Mouse (Mus musculus): Measurements from ENCODE around the gene Acvr1b. TPM values are rescaled to one million over a fixed set of nuclear protein-coding genes. Genes with fewer than 3 reads are reported as not detected.

The Acvr1b gene
- polyA plus RNA-seq, 1 experiment from 2014 or later, result 30.4 TPM

DNA sequence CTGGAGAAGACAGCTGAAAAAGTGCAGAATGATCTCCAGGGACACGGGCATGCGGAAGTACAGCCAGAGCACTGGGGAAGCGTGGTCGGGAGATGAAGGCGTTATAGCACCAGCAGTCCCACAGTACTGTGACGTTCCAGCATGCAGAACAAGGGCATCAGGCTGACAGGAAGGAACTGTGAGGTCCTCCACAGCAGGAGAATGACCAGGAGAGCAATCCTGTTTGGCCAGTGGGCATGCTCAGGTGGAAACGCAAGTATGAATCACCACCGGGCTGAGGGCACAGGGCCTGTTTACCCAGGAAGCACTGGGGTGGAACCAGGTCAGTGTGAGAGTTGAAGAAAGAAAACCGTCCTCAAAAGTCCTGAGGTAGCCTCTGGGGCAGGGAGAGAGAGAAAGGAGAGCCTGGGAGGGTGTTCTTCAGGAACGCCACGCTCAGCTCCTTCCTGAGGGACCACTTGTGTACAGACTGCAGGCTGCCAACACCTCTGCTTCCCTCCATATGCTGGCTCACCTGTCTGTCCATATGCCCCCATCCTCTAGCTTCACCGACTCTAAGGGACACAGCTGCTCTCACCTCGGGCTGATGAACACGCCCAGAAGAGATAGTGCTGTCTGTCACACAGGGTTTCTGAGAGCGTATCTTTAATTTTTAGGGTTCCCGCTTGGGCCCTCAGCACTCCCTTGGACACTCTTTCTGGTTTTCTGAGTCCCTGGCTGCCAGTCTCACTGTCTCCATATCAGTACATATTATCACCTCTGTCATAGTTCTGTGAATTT, 8.0 kb upstream of the Acvr1b start:
- no peak overlapping the region for H3K9ac ChIP-seq (replicated peaks; ENCODE audit: low read length)
- no peaks in the 10 kb centered on the region for H3K27me3 ChIP-seq (ENCODE audit: control insufficient read depth, insufficient read depth, low read length)
- no peak overlapping the region for H3K4me3 ChIP-seq (replicated peaks; ENCODE audit: low read depth, low read length)
- H3K27ac ChIP-seq (replicated peaks; ENCODE audit: low read depth, low read length), result no peak overlapping the region
- H3K36me3 ChIP-seq (ENCODE audit: control insufficient read depth, insufficient read depth, low read length), result no peaks in the 10 kb centered on the region
- WGBS, result 73% methylated on average over 16 of the region's 16 CpGs
- no peak for DNase-seq
- ATAC-seq (ENCODE audit: low FRiP score, low TSS enrichment), result no peak
- H3K4me2 ChIP-seq (ENCODE audit: low read length), result no peak overlapping the region
- H3K4me1 ChIP-seq (ENCODE audit: control insufficient read depth, insufficient read depth, low read length), result peaks cover 29% of the 10 kb centered on the region
- no peaks in the 10 kb centered on the region for H3K9me3 ChIP-seq (ENCODE audit: control insufficient read depth, low read length)

DNA sequence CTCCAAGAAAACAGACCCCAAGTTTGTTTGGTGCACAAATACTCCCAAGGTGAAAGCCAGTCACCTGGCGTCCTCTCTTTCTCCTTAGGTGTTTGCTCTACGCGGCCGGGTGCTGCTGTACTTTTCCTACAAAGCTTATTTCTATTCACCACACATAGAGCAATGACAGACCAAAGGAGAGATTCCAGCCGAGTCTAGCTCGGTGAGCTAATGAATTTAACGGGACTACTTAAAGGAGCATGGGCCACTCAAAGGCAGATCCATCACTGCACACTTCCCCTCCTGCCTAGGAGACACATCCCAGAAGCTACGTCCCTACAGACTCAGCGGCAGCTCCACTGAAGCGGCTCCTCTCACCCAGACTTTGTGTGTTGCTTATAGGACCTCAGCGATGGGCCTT, 6.3 kb upstream of the Acvr1b start:
- no peak for DNase-seq
- WGBS, result 74% methylated on average over 11 of the region's 11 CpGs
- no peak for ATAC-seq (ENCODE audit: low FRiP score, low TSS enrichment)
- Histone ChIP-seq H3K4me3 (replicated peaks; ENCODE audit: low read depth, low read length) (no peak overlapping the region), H3K4me1 (ENCODE audit: control insufficient read depth, insufficient read depth, low read length) (peaks cover 16% of the 10 kb centered on the region), H3K9me3 (ENCODE audit: control insufficient read depth, low read length) (no peaks in the 10 kb centered on the region), H3K27me3 (ENCODE audit: control insufficient read depth, insufficient read depth, low read length) (no peaks in the 10 kb centered on the region), H3K4me2 (ENCODE audit: low read length) (no peak overlapping the region), H3K27ac (replicated peaks; ENCODE audit: low read depth, low read length) (no peak overlapping the region), H3K36me3 (ENCODE audit: control insufficient read depth, insufficient read depth, low read length) (no peaks in the 10 kb centered on the region), H3K9ac (replicated peaks; ENCODE audit: low read length) (no peak overlapping the region)

DNA sequence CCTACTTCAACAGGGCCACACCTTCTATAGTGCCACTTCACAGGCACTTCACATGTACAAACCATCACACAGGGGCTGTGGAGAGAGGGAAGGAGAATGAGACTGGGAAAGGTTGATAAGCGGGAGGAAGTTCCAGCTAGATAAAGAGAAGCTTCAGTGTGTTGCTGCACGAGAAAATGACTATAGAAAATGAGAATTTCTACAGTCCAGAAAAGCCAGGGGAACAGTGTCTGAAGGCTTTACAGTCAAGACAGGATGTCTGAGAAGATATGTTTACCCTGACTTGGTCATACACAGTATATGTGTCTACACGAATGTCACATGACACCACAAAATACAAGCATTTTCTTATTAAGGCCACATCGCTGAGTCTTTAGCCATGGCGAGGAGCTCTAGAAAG, 4.0 kb upstream of the Acvr1b start:
- whole genome bisulfite sequencing, result 91% methylated on average over 5 of the region's 5 CpGs
- H3K4me3 ChIP-seq (replicated peaks; ENCODE audit: low read depth, low read length), result no peak overlapping the region
- H3K9ac ChIP-seq (replicated peaks; ENCODE audit: low read length), result no peak overlapping the region
- no peaks in the 10 kb centered on the region for H3K9me3 ChIP-seq (ENCODE audit: control insufficient read depth, low read length)
- no peak for ATAC-seq (ENCODE audit: low FRiP score, low TSS enrichment)
- DNase-seq, result no peak
- no peaks in the 10 kb centered on the region for H3K4me1 ChIP-seq (ENCODE audit: control insufficient read depth, insufficient read depth, low read length)
- H3K36me3 ChIP-seq (ENCODE audit: control insufficient read depth, insufficient read depth, low read length), result no peaks in the 10 kb centered on the region
- no peak overlapping the region for H3K4me2 ChIP-seq (ENCODE audit: low read length)
- H3K27me3 ChIP-seq (ENCODE audit: control insufficient read depth, insufficient read depth, low read length), result no peaks in the 10 kb centered on the region
- no peak overlapping the region for H3K27ac ChIP-seq (replicated peaks; ENCODE audit: low read depth, low read length)

DNA sequence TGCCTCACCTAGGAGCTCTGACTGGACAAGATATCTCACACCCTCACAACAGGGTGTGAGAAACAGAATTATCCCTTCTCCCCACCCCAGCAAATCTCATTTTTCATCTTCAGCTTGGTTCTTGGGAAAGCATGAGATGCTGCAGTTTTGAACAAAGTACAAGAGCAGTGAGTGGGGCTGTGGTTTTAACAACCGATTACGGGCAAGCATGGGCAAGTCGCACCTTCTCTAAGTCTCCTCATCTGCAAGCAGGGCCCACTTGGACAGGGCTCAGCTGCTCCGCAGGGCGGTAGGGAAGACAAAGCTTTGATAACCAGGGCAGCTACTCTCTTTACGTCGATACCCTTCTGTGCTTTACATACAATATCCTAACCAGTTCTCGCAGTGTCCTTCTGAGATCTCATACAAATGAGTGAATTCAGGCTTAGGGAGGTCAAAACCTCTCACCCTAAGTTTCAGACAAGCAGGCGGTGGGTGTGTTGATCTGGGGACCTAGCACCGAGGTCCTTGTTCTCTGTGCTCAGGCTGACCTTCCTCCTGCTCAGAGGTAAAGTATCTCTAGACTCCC, 3.4 kb upstream of the Acvr1b start:
- Histone ChIP-seq H3K9ac (replicated peaks; ENCODE audit: low read length) (no peak overlapping the region), H3K27ac (replicated peaks; ENCODE audit: low read depth, low read length) (no peak overlapping the region), H3K4me3 (replicated peaks; ENCODE audit: low read depth, low read length) (no peak overlapping the region), H3K9me3 (ENCODE audit: control insufficient read depth, low read length) (no peaks in the 10 kb centered on the region), H3K4me2 (ENCODE audit: low read length) (no peak overlapping the region), H3K36me3 (ENCODE audit: control insufficient read depth, insufficient read depth, low read length) (no peaks in the 10 kb centered on the region), H3K27me3 (ENCODE audit: control insufficient read depth, insufficient read depth, low read length) (no peaks in the 10 kb centered on the region), H3K4me1 (ENCODE audit: control insufficient read depth, insufficient read depth, low read length) (no peaks in the 10 kb centered on the region)
- ATAC-seq (ENCODE audit: low FRiP score, low TSS enrichment) (no peak), DNase-seq (no peak)
- 78% methylated on average over 10 of the region's 10 CpGs for WGBS

DNA sequence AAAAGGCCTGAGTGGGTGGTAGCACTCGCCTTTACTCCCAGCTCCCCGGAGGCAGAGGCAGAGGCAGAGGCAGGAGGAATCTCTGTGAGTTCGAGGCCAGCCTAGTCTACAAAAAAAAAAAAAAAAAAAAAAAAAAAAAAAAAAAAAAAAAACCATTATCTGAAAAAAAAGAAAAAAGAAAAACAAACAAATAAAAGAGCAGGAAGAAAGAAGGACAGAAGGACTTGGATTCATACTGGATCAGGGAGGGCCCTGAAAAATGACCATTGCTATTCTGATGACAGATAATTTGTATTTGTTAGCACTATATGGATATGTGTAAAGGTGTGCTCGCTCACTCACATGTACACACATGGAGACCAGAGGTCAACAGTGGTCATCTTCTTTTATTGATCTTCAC, 2.6 kb upstream of the Acvr1b start:
- Histone ChIP-seq H3K4me1 (ENCODE audit: control insufficient read depth, insufficient read depth, low read length) (peaks cover 7% of the 10 kb centered on the region), H3K9me3 (ENCODE audit: control insufficient read depth, low read length) (no peaks in the 10 kb centered on the region), H3K27ac (replicated peaks; ENCODE audit: low read depth, low read length) (no peak overlapping the region), H3K4me3 (replicated peaks; ENCODE audit: low read depth, low read length) (no peak overlapping the region), H3K27me3 (ENCODE audit: control insufficient read depth, insufficient read depth, low read length) (no peaks in the 10 kb centered on the region), H3K36me3 (ENCODE audit: control insufficient read depth, insufficient read depth, low read length) (no peaks in the 10 kb centered on the region), H3K9ac (replicated peaks; ENCODE audit: low read length) (no peak overlapping the region), H3K4me2 (ENCODE audit: low read length) (no peak overlapping the region)
- ATAC-seq (ENCODE audit: low FRiP score, low TSS enrichment), result no peak
- 81% methylated on average over 4 of the region's 4 CpGs for WGBS
- DNase-seq, result no peak

DNA sequence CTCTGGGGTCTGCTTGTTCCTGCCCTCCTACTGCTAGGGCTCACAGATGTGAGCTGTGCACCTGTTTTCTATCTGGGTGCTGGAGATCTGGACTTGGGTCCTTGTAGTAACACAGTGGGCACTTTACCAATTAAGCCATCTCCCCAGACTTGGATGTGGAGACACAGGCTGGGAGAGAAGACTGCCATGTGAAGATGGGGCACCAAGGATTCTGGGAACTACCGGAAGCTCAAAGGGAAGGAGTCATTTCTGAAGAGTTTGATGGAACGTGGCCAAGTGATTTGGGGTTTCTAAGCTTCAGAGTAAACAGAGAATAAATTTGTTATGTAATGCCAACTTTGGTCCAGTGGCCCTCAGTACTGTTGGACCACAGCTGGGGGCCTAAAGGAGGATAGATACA, 1.9 kb upstream of the Acvr1b start:
- no peaks in the 10 kb centered on the region for H3K27me3 ChIP-seq (ENCODE audit: control insufficient read depth, insufficient read depth, low read length)
- no peaks in the 10 kb centered on the region for H3K9me3 ChIP-seq (ENCODE audit: control insufficient read depth, low read length)
- H3K36me3 ChIP-seq (ENCODE audit: control insufficient read depth, insufficient read depth, low read length), result no peaks in the 10 kb centered on the region
- ATAC-seq (ENCODE audit: low FRiP score, low TSS enrichment), result no peak
- no peak overlapping the region for H3K4me2 ChIP-seq (ENCODE audit: low read length)
- peaks cover 14% of the 10 kb centered on the region for H3K4me1 ChIP-seq (ENCODE audit: control insufficient read depth, insufficient read depth, low read length)
- 90% methylated on average over 2 of the region's 2 CpGs for WGBS
- no peak overlapping the region for H3K4me3 ChIP-seq (replicated peaks; ENCODE audit: low read depth, low read length)
- no peak overlapping the region for H3K9ac ChIP-seq (replicated peaks; ENCODE audit: low read length)
- no peak overlapping the region for H3K27ac ChIP-seq (replicated peaks; ENCODE audit: low read depth, low read length)
- no peak for DNase-seq

DNA sequence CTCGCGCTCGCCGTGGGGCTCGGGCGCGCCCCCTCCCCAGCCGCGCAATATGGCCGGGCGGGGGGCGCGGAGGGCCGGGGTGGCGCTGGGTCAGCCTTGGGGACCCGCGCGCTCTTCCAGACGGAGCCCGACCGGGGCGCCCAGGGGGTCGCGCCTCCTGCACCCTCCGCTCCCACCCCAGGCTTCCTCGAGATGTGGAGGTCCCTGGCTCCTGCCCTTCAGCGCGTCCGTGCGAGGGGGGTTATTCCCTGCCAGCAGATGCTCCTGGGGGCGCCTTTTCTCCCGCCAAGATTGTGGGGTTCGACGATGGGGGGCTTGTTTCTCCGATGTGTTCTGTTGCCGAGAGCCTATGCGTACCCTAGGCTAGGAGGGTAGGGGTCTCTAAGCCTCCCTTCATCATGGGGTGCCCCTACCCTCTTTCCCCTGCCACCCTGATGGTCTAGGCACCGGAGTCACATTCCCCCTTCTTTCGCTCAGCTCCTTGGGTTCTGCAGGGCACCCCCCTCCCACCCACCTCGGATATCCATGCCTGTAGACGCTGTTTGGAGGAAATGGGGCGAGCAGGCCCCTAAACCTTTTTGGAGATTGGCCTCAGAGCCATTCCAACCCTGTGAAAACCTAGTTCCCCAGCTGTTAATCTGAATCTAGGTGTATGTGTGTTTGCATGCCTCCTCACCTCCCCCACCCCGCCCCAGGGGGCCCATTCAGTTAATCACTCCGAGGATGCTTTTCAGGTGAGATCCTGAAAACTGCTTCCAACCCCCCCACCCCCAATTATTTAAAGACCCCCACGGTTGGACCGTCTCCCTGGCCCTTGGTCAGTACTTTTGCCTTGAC, 645 bp downstream of the Acvr1b start:
- H3K36me3 ChIP-seq (ENCODE audit: control insufficient read depth, insufficient read depth, low read length), result no peaks in the 10 kb centered on the region
- H3K4me3 ChIP-seq (replicated peaks; ENCODE audit: low read depth, low read length), result peak overlapping the region; percentile 72
- peak overlapping the region; percentile 97 for H3K9ac ChIP-seq (replicated peaks; ENCODE audit: low read length)
- peak; percentile 46 for DNase-seq
- peak; percentile 59 for ATAC-seq (ENCODE audit: low FRiP score, low TSS enrichment)
- under 1% methylated on average over 42 of the region's 46 CpGs for WGBS
- H3K9me3 ChIP-seq (ENCODE audit: control insufficient read depth, low read length), result no peaks in the 10 kb centered on the region
- peaks cover 32% of the 10 kb centered on the region for H3K4me1 ChIP-seq (ENCODE audit: control insufficient read depth, insufficient read depth, low read length)
- H3K27me3 ChIP-seq (ENCODE audit: control insufficient read depth, insufficient read depth, low read length), result no peaks in the 10 kb centered on the region
- H3K27ac ChIP-seq (replicated peaks; ENCODE audit: low read depth, low read length), result peak overlapping the region; percentile 87
- peak overlapping the region; percentile 90 for H3K4me2 ChIP-seq (ENCODE audit: low read length)

DNA sequence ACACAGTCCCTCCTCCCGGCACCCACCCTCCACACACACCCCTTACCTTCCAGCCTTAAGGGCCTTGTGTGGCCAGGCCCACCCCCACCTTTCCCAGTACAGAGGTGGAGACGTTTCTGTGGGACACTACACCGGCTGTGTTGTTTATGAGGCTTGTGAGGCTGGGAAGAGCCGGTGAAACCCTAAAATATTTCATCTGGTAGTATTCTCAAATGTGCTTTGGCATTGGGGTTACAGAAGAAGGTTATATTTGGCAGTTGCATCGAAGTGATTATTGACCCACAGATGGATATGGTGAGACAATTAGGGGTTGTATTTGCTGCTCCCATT, 1.2 kb downstream of the Acvr1b start:
- Histone ChIP-seq H3K9ac (replicated peaks; ENCODE audit: low read length) (peak overlapping the region; percentile 97), H3K4me1 (ENCODE audit: control insufficient read depth, insufficient read depth, low read length) (peaks cover 32% of the 10 kb centered on the region), H3K9me3 (ENCODE audit: control insufficient read depth, low read length) (no peaks in the 10 kb centered on the region), H3K27ac (replicated peaks; ENCODE audit: low read depth, low read length) (peak overlapping the region; percentile 87), H3K4me2 (ENCODE audit: low read length) (peak overlapping the region; percentile 90), H3K36me3 (ENCODE audit: control insufficient read depth, insufficient read depth, low read length) (no peaks in the 10 kb centered on the region), H3K27me3 (ENCODE audit: control insufficient read depth, insufficient read depth, low read length) (no peaks in the 10 kb centered on the region), H3K4me3 (replicated peaks; ENCODE audit: low read depth, low read length) (peak overlapping the region; percentile 72)
- no peak for ATAC-seq (ENCODE audit: low FRiP score, low TSS enrichment)
- 7% methylated on average over 5 of the region's 5 CpGs for WGBS
- DNase-seq, result peak; percentile 38

All from midbrain, embryonic 14.5 days (tissue).